Mouse (Mus musculus) ES-E14 (cell line): ENCODE data around the gene Fut7. TPM values are rescaled to one million over a fixed set of nuclear protein-coding genes. Genes with fewer than 3 reads are reported as not detected.

ENCODE experiments used
- DNase-seq: peaks from one replicate; pipeline ENCODE4 v3.0.0-alpha.2; 2013; ENCODE audit warnings: low read depth, low spot score
- H3K27ac ChIP-seq: 2 replicates; pipeline ENCODE4 v1.5.1; 2012; ENCODE audit warnings: low read depth, mild to moderate bottlenecking, low read length, moderate library complexity, mixed read lengths; ENCODE audit not compliant: poor library complexity, insufficient read depth, severe bottlenecking
- H3K36me3 ChIP-seq: 2 replicates; pipeline ENCODE4 v1.6.1; 2012; ENCODE audit warnings: mild to moderate bottlenecking, low read length, moderate library complexity, mixed read lengths; ENCODE audit not compliant: control insufficient read depth, poor library complexity, insufficient read depth, severe bottlenecking
- H3K4me1 ChIP-seq, 2 experiments: fragments of 150-350 bp in 1 of 2; sonication (generic) in 1 of 2; 2 replicates each; pipeline ENCODE4 v1.6.1; 2012; ENCODE audit warnings: low read length in 2 of 2, mild to moderate bottlenecking in 1 of 2, mixed read lengths in 1 of 2; ENCODE audit not compliant: control insufficient read depth in 2 of 2, insufficient read depth in 2 of 2, poor library complexity in 1 of 2
- H3K4me3 ChIP-seq, 2 experiments: fragments of 150-350 bp in 1 of 2; sonication (generic) in 1 of 2; 2 replicates each; pipeline ENCODE4 v1.5.1; 2012; ENCODE audit warnings: low read length in 2 of 2, low read depth in 1 of 2, mild to moderate bottlenecking in 1 of 2, mixed read lengths in 1 of 2; ENCODE audit not compliant: insufficient read depth in 1 of 2, poor library complexity in 1 of 2, severe bottlenecking in 1 of 2
- H3K9ac ChIP-seq: 2 replicates; pipeline ENCODE4 v1.6.1; 2012; ENCODE audit warnings: low read depth, mild to moderate bottlenecking, low read length, mixed read lengths; ENCODE audit not compliant: poor library complexity, insufficient read depth, severe bottlenecking
- H3K9me3 ChIP-seq: fragments of 150-350 bp; sonication (generic); 2 replicates; pipeline ENCODE4 v1.6.1; 2012; ENCODE audit warnings: low read depth, mild to moderate bottlenecking, low read length; ENCODE audit not compliant: control insufficient read depth, insufficient read depth
- CHD2 ChIP-seq: IDR thresholded peaks from 2 replicates; pipeline ENCODE4 v1.6.1; 2014; ENCODE audit warnings: mild to moderate bottlenecking, low read depth, low read length, inconsistent platforms
- HCFC1 ChIP-seq: IDR thresholded peaks from 2 replicates; pipeline ENCODE4 v1.6.1; 2012; ENCODE audit warnings: low read length, inconsistent platforms, borderline replicate concordance; ENCODE audit not compliant: insufficient read depth
- MAFK ChIP-seq: IDR thresholded peaks from 2 replicates; pipeline ENCODE4 v1.6.1; 2014; ENCODE audit warnings: mild to moderate bottlenecking, low read depth, low read length, inconsistent platforms; ENCODE audit not compliant: insufficient read depth
- ZC3H11A ChIP-seq: IDR thresholded peaks from 2 replicates; pipeline ENCODE4 v1.6.1; 2012; ENCODE audit warnings: low read depth, mild to moderate bottlenecking, inconsistent platforms, low read length, borderline replicate concordance
- ZNF384 ChIP-seq: IDR thresholded peaks from 2 replicates; pipeline ENCODE4 v1.6.1; 2012; ENCODE audit warnings: low read depth, low read length, inconsistent platforms
- in situ Hi-C, 2 experiments: fragments of 600-800 bp; cut with MboI; formaldehyde crosslinking; loops; one replicate each; pipeline ENCODE4 v1.15.1; 2025; ENCODE audit warnings: low sequenced_read_pairs in 2 of 2, inconsistent platforms in 1 of 2; ENCODE audit not compliant: unreplicated experiment in 2 of 2
- total RNA-seq: library from RNA; depleted of rRNA; stranded (reverse); fragments of 300-350 nt; gene quantifications from 2 replicates; pipeline ENCODE4 v1.2.3, GENCODE M21; 2012

Gene Fut7
- total RNA-seq, 1 experiment: not detected

- H3K27ac ChIP-seq: no peak overlapping the region
- H3K4me3 ChIP-seq: no peak overlapping the region
- H3K4me1 ChIP-seq: peaks cover 0 to 3% of the 10 kb centered on the region in 2 experiments; a peak in 1 of 4 replicates
- DNase-seq: no peak
- TF ChIP-seq MAFK (no peak), HCFC1 (no peak), ZC3H11A (no peak), ZNF384 (no peak), CHD2 (no peak)
- no peaks in the 10 kb centered on the region for H3K9me3 ChIP-seq
- in situ Hi-C loops: no loop called here
- H3K9ac ChIP-seq: no peak overlapping the region
- H3K36me3 ChIP-seq: no peaks in the 10 kb centered on the region
Observed at GRCm38 (mm10) chr2:25465256-25465655, 42.2 kb downstream of the Fut7 start.

- no peak for DNase-seq
- H3K27ac ChIP-seq: no peak overlapping the region
- in situ Hi-C loops: no loop called here
- no peak overlapping the region for H3K4me3 ChIP-seq
- no peaks in the 10 kb centered on the region for H3K36me3 ChIP-seq
- peaks cover 0 to 3% of the 10 kb centered on the region in 2 experiments; a peak in 1 of 4 replicates for H3K4me1 ChIP-seq
- TF ChIP-seq HCFC1: no peak
- TF ChIP-seq ZC3H11A: no peak
- no peak for TF ChIP-seq MAFK
- no peak for TF ChIP-seq CHD2
- TF ChIP-seq ZNF384: no peak
- H3K9me3 ChIP-seq: no peaks in the 10 kb centered on the region
- H3K9ac ChIP-seq: no peak overlapping the region
Observed at GRCm38 (mm10) chr2:25465816-25466635, 43.0 kb downstream of the Fut7 start.

- Histone ChIP-seq H3K4me3 (no peak overlapping the region), H3K9ac (no peak overlapping the region), H3K27ac (no peak overlapping the region), H3K9me3 (no peaks in the 10 kb centered on the region), H3K4me1 (no peaks in the 10 kb centered on the region), H3K36me3 (no peaks in the 10 kb centered on the region)
- TF ChIP-seq ZNF384 (no peak), MAFK (no peak), ZC3H11A (no peak), HCFC1 (no peak), CHD2 (no peak)
- in situ Hi-C loops: no loop called here
- DNase-seq: no peak
Observed at GRCm38 (mm10) chr2:25467606-25468303, 44.7 kb downstream of the Fut7 start.

DNA sequence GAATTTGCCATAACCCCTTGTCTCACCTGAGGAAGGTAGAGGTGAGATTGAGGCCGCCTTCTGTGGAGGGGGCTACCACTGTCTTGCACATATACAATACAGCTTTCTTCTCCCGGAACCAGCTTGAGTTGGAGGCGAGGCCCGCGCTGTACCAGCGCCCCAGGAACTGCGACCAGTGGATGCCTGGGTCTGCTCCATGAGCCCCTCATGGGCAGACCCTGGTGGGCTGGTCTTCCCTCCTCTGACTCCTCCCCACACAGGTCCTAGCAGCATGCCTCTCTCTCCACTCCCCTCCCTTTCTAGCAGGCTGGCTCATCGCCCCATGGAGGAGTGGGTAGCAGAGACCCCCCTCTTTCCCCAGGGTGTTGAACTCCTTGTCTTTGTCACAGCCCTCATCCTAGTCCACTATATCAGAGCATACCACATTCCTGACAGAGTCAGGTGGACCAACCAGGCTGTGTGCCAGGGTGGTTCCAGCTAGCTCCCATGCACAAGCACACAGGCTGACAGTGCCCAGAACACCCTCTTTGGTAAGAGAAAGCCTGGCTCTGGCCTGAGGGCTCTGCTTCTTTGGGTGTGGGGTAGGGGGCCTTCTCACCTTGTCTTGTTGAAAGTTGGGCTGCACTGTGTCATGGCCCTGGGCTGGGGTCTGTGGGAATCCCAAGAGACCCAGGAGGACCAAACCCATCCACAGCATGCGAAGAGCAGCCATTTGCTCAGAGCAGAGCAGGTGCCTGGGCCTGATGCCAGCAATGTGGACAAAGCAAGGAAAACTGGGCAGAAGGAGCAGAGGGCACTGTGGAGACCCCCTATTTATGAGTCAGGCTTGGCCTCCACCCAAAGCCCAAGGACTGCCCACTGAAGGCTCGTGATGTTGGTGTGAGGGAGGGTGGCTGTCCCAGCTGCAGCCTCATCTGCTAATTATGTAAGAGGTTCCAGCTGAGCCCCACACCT, 46.2 kb downstream of the Fut7 start:
- H3K27ac ChIP-seq: no peak overlapping the region
- in situ Hi-C loops: no loop called here
- H3K9me3 ChIP-seq: no peaks in the 10 kb centered on the region
- H3K4me3 ChIP-seq: no peak overlapping the region
- no peaks in the 10 kb centered on the region for H3K36me3 ChIP-seq
- no peaks in the 10 kb centered on the region for H3K4me1 ChIP-seq
- no peak overlapping the region for H3K9ac ChIP-seq
- DNase-seq: no peak
- TF ChIP-seq ZNF384 (no peak), MAFK (no peak), HCFC1 (no peak), CHD2 (no peak), ZC3H11A (no peak)
